Mouse (Mus musculus): ENCODE data around the gene Tmem131l.

Gene Tmem131l

DNA sequence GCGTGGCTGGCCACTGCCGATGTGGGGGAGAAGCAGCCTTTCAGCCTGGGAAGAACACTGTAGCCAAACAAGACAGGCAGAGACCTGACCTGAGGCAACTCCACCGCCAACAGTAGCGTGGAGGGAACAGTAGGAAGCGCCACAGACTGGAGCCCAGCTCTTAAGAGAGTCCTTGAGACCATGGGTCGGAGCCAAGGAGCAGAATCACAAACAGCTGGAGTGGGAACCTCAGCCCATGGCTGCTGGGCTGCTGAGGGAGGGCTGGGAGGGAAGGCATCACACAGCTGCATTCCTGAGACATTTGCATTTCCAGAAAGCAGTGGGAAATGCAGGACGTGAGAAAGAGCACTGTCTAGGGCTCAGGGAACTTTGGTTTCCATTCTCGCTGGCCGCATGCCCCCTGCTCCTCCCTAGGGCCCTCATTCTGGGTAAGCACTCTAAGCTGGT is 8.8 kb upstream of the Tmem131l start:
- DNase-seq (ENCODE audit: low read depth, low spot score), result no peak

GRCm38 (mm10) chr3:84046206-84046605 is 6.2 kb upstream of the Tmem131l start:
- no peak for DNase-seq (ENCODE audit: low read depth, low spot score)

DNA sequence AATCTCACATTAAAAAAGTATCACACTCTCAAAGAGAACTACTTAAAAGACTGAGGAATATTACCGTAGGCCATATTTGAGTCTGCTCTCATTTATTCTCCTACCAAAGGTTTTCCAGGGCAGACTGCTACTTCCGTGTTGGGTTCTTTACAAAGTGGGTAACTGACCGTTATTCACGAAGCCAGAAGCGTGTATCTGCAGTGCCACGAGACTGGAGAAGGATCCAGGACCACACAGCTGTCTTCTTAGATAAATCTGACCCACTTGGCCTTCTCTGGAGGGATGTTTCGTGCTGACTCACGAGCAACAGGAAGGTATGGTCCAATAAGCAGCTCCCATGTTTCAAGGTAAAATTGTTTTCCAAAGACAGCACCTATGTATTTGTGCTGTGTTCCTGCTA is 1.8 kb upstream of the Tmem131l start:
- no peak for DNase-seq (ENCODE audit: low read depth, low spot score)

DNA sequence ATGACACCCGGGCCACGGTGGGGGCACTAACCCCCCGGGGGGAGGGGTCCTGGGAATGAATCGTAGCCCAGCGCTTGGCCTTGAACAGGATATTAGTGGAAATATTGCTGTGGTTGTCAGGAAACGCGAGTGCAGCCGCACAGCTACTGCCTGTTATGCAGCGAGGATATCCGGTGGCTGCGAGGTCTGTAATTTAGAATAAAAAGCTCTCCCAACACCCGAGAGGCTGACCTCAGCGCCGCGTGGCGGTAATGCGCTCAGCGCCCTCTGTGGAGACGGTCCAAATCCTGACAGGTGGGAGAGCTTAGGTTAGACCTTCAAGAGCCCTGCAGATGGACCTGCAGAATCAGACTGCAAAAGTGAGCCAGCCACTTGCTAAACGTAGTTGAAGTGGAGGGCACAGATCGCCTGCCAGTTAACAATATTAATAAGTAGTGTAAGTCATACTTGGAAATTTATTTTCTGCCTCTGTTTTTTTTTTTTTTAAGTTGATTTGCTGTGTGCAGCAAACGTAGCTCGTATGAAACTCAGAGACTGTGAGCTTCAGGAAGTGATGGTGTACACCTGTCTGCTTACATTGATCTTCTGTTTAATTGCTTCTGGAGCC is 604 bp upstream of the Tmem131l start:
- no peak for DNase-seq (ENCODE audit: low read depth, low spot score)

DNA sequence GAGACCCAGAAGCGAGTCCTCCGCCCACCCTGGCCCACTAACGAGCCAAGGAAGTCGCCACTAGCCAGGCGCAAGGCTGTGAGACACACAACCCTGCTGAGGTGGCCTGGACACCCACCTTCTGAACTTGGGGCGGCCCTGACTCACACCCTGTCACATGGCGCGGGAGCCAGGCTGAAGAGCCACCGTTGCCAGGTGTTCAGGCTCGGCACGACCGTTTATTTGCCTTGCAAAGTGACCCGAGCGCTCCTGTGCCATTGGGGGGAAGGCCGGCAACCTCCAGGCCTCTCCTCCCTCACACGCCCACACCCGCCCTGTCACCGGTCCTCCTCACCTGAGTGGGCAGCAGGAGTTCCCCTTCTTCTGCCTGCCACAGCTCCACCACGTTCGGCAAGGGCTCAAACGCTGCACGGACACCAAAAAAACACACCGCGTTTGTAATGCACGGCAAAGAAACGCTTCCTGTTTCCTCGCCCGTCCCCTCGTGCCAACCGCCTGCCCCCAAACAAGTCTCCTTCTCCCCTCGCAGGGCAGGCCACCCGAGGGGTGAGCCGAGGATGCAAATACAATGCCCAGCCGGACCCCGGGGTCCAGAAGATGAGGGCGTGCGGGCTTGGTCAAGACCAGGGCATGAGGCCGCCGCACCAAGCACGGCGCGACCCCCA is 862 bp downstream of the Tmem131l start:
- DNase-seq (ENCODE audit: low read depth, low spot score), result no peak

DNA sequence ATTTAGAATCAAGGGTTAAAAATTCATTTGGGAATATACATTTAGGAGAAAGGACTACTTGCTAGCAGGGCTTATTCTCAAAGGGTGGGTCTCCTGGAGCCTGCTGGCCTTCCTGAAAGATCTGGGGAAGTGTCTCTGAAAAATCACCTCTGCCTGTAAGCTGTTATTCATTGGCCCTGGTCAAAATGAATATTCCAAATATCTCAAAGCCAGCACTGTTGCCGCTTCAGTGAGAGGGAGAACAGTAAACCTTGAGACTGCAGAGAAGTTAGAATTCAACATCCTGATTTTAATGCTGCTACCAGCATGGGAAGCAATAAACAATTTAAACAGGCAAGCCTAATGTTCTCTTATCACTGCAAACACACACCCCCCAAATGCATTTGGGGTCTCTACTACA is 1.8 kb downstream of the Tmem131l start:
- DNase-seq (ENCODE audit: low read depth, low spot score), result no peak

DNA sequence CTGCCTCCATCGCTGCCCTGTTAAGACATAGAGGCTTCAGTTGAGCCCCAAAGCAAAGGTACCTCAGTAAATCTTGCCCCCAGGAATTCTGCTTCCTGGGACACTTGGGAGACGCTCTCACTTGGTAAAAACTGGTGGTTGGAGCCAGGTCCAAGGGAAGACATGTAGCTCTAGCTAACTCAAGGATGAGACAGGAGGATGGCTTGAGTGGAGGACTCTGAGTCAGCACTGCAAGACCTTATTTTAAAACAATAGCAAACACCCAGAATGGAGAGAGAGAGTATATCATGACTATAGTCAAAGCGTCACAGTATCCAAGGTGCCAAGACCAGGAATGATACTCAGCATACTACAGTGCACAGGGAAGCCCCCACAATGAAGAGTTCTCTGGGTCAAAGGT is 2.4 kb downstream of the Tmem131l start:
- no peak for DNase-seq (ENCODE audit: low read depth, low spot score)

GRCm38 (mm10) chr3:84036866-84037265 is 3.1 kb downstream of the Tmem131l start:
- DNase-seq (ENCODE audit: low read depth, low spot score), result no peak

DNA sequence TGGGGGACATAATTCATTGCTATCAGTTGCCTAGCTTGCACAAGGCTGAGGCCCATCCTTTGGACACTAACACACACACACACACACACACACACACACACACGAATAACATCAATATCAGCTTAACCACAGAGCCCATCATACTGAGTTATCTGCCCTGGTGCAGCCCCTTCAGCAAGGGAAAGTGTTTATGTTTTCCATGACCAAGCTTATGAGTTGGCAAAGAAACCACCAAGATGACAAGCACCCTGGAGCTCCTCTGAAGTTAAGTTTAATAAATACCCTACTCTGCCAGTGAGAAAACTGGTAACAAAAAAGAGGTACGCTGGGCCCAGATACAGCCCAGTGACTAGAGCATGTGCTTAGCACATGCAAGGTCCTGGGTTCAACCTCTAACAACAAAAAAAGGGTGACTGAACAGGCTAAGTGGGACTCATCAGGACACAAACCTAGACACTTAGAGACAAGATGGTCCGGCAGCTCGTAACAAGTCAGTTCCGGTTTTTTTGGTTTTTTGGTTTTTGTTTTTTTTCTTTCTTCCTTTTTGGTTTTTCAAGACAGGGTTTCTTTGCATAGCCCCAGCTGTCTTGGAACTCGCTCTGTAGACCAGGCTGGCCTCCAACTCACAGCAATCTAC is 4.1 kb downstream of the Tmem131l start:
- no peak for DNase-seq (ENCODE audit: low read depth, low spot score)

- DNase-seq (ENCODE audit: low read depth, low spot score), result no peak
These were observed 5.7 kb downstream of the Tmem131l start for GRCm38 (mm10) chr3:84034115-84034780.

- DNase-seq (ENCODE audit: low read depth, low spot score), result no peak
These were observed 6.8 kb downstream of the Tmem131l start for GRCm38 (mm10) chr3:84032933-84033730.

DNA sequence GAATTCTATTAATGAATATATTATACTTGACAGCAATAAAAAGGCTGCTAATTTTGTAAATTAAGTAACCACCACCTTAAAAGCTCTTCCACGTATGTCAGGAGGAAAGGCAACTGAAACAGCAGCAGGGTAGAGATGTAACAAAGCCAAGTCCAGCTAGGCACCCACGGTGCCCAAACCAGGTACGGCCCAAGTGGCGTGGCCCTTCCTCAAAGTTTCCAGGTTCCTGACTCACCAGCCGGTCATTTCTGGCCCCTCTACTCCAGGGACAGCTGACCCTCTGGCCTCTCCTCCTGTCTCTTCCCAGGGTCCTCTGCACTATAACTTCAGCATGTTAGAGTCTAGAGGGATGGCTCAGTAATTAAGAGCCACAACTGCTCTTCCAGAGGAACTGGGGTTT is 7.6 kb downstream of the Tmem131l start:
- DNase-seq (ENCODE audit: low read depth, low spot score), result no peak

DNA sequence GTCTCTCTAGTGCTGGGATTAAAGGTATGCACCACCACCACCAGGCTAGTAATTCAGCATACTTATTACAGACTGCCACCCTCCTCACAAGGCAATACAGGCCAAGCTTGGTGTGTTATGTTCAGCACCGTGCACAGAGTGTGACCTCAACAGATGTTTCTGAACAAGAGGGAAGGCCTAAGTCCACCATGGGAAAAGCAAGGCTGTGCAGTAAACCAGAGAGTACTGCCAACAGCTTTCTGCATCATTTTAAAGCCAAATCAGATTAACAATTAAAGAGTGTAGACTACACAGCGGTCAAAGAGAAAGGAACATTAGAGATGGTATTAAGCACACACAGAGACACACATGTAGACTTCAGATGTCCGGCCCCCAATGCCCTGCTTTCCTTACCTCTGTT is 8.8 kb downstream of the Tmem131l start:
- DNase-seq (ENCODE audit: low read depth, low spot score), result no peak

GRCm38 (mm10) chr3:84028968-84029367 is 11.0 kb downstream of the Tmem131l start:
- no peak for DNase-seq (ENCODE audit: low read depth, low spot score)

GRCm38 (mm10) chr3:84027691-84028159 is 12.2 kb downstream of the Tmem131l start:
- no peak for DNase-seq (ENCODE audit: low read depth, low spot score)

GRCm38 (mm10) chr3:84024512-84025072 is 15.4 kb downstream of the Tmem131l start:
- DNase-seq (ENCODE audit: low read depth, low spot score), result no peak

DNA sequence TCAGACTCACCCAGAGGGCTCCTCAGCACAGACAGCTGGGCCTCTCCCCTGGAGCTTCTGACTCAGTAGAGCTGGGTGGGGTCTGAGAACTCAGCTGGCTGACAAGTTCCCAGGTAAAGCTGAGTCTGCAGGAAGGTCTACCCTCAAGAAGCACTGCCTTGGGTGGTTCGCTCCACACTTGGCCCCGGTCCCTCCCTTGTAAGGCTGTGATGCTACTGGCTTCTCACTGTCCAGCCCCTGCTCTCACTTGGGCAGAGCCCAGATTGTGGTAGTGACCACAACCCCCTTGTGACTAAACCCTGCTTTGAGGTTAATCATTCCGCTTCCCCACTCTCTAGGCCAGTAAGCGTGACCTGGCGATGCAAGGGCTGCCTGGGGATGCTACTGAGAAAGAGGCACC is 17.3 kb downstream of the Tmem131l start:
- no peak for DNase-seq (ENCODE audit: low read depth, low spot score)

GRCm38 (mm10) chr3:84022201-84022584 is 17.8 kb downstream of the Tmem131l start:
- no peak for DNase-seq (ENCODE audit: low read depth, low spot score)

DNA sequence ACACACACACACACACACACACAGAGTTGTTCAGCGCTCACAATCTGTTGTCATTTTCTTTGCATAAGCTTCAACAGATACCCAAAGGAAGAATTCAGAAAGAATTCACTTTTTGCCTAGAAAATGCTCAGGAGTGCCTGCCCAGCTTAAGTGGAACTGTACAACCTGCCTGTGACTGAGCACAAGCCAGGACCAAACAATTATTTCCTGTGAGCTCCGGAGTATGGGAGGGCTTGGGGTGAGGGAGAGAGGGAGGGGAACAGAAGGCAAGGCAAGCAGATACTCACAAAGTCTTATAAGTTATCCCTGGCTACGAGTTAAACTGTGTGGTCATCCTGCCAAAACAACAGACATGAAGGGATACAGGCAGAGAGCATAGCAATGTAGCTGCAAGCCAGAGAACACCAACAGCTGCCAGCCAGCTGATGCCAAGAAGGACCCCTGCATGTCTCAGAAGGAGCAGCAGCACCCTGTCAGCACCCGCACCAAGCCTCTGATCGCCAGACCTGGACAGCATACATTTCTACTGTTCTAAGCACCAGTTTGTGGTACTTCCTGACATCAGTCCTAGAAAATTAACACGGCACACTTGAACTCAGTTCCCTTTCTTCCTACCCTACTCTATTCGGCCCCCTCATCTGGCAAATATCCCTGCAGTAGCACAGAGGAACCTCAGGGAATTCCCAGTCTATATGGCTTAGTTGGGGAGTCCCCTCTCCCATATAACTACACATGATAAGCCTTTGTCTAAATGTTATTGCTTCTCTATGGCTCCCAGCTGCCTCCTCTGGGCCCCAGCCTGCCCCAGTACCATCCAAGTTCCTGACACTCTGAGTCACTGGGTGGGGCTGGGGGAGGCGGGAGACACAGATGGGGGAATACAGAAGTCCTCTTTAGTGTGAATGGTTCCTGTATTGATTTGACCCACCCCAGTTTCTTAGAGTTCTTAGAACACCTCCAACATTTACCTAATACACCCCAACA is 18.5 kb downstream of the Tmem131l start:
- no peak for DNase-seq (ENCODE audit: low read depth, low spot score)

DNA sequence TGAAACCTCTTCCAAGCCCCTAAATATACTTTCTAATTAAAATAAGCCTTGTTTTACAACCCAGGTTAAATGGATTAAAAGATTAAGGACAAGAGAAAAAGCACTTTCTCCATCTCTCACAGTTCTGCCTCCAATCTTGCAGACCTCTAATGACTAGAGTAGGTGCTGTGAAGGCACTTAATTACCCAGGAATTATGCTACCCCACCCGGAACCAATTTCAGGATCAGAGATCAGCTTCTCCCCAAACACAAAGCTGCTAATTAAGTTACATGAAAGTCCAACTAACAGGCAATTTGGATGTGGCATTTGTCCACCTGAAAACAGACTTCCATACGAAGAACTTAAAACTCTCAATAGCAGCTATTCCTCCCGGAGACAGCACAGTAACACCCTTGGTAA is 19.4 kb downstream of the Tmem131l start:
- no peak for DNase-seq (ENCODE audit: low read depth, low spot score)
